Mouse (Mus musculus) forebrain, postnatal 0 days (tissue): ENCODE data around the gene Slc2a4. TPM values are rescaled to one million over a fixed set of nuclear protein-coding genes. Genes with fewer than 3 reads are reported as not detected.

Experiments
- ATAC-seq: fragments of 200-750 bp; cut with Nextera tagmentation; 2 replicates; pipeline ENCODE4 v1.8.0; 2017; ENCODE audit warnings: mild to moderate bottlenecking, moderate library complexity
- DNase-seq: peaks from one replicate; pipeline ENCODE4 v3.0.0-alpha.2; 2015
- H3K27ac ChIP-seq: fragments of 300-500 bp; sonication (generic); 2 replicates; pipeline ENCODE4 v1.5.1; 2014; ENCODE audit warnings: low read depth, mild to moderate bottlenecking, antibody characterized with exemption, low read length, moderate library complexity, mixed read lengths
- H3K27me3 ChIP-seq: fragments of 300-500 bp; sonication (generic); 2 replicates; pipeline ENCODE4 v1.6.1; 2014; ENCODE audit warnings: mild to moderate bottlenecking, low read length, mixed read lengths; ENCODE audit not compliant: insufficient read depth
- H3K36me3 ChIP-seq: fragments of 300-500 bp; sonication (generic); 2 replicates; pipeline ENCODE4 v1.6.1; 2014; ENCODE audit warnings: mild to moderate bottlenecking, moderate library complexity; ENCODE audit not compliant: insufficient read depth
- H3K4me1 ChIP-seq: fragments of 300-500 bp; sonication (generic); 2 replicates; pipeline ENCODE4 v1.6.1; 2014; ENCODE audit warnings: antibody characterized with exemption; ENCODE audit not compliant: insufficient read depth
- H3K4me2 ChIP-seq: fragments of 300-500 bp; sonication (generic); 2 replicates; pipeline ENCODE4 v1.6.1; 2014; ENCODE audit warnings: low read depth, mild to moderate bottlenecking, moderate library complexity
- H3K4me3 ChIP-seq: fragments of 300-500 bp; sonication (generic); 2 replicates; pipeline ENCODE4 v1.5.1; 2014; ENCODE audit warnings: low read depth, low read length, mixed read lengths
- H3K9ac ChIP-seq: fragments of 300-500 bp; sonication (generic); 2 replicates; pipeline ENCODE4 v1.6.1; 2014; ENCODE audit warnings: mild to moderate bottlenecking
- H3K9me3 ChIP-seq: fragments of 300-500 bp; sonication (generic); 2 replicates; pipeline ENCODE4 v1.6.1; 2016; ENCODE audit warnings: low read length
- CTCF ChIP-seq: sonication (generic); IDR thresholded peaks from 2 replicates; pipeline ENCODE4 v1.5.1; 2016; ENCODE audit warnings: antibody characterized with exemption, control low read depth, low read depth
- WGBS: fragments of 180-500 bp; shearing (Covaris S2); extraction: QIAGEN DNeasy Blood & Tissue Kit; methylation state at CpG from one replicate; pipeline ENCODE4 v1.1.7; 2014; 5-methylcytosine and 5-hydroxymethylcytosine counted together
- polyA plus RNA-seq: library from polyadenylated mRNA; unstranded; fragments of >200 nt; fragmentation: Nextera tagmentation; extraction: Ambion mirVana; gene quantifications from 2 replicates; pipeline ENCODE4 v1.2.1, GENCODE M21; 2015
- total RNA-seq: library from RNA; depleted of rRNA; stranded (reverse); fragments of >200 nt; gene quantifications from 2 replicates; pipeline ENCODE4 v1.2.3, GENCODE M21; 2014

Gene Slc2a4
- total and polyA plus RNA-seq, 2 experiments from 2014 or later: 3.5 to 7.8 TPM

DNA sequence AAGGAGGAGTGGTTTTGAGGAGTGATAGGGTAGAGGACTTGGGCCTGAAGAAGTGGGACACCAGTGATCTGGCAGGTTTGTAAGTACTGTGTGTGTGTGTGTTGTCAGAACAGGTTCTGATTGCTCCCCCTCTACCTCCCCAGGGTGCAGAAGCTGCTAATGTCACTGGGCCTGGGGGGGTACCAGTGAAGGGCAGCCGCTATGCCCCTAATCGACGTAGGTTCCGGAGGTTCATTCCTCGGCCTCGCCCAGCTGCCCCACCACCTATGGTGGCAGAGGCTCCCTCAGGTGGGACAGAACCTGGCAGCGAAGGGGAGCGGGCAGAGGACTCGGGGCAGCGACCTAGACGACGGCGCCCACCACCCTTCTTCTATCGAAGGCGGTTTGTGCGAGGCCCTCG is 8.3 kb downstream of the Slc2a4 start:
- Histone ChIP-seq H3K9me3 (no peaks in the 10 kb centered on the region), H3K36me3 (no peaks in the 10 kb centered on the region), H3K27ac (no peak overlapping the region), H3K27me3 (no peaks in the 10 kb centered on the region; the same call in 1 of the 2 replicates), H3K4me3 (no peak overlapping the region), H3K4me2 (no peak overlapping the region), H3K9ac (no peak overlapping the region), H3K4me1 (peaks cover 8% of the 10 kb centered on the region)
- WGBS: 91% methylated on average over 17 of the region's 17 CpGs
- TF ChIP-seq CTCF: no peak
- ATAC-seq: no peak
- DNase-seq: no peak

DNA sequence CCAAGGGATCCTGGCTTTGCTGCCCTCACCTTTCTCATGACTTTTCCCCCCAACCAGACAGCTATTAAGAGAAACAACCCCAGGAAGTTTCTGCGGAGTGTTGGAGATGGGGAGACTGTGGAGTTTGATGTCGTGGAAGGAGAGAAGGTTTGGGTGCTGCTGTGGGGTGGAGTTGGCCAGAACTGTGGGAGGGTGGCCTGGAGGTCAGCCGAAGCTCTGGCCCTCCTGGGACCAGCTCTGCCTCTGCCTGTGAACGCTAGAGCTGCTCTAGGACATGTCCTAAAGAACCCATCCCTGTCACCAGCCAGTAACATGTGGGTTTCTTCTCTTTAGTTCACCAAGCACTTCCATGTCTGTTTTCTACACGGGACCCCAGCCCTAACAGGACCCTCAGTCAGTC is 8.8 kb downstream of the Slc2a4 start:
- Histone ChIP-seq H3K27me3 (no peaks in the 10 kb centered on the region), H3K9ac (no peak overlapping the region), H3K4me1 (peaks cover 8% of the 10 kb centered on the region), H3K9me3 (no peaks in the 10 kb centered on the region), H3K4me3 (no peak overlapping the region), H3K27ac (no peak overlapping the region), H3K36me3 (no peaks in the 10 kb centered on the region), H3K4me2 (no peak overlapping the region)
- ATAC-seq: no peak
- no peak for TF ChIP-seq CTCF
- DNase-seq: no peak
- WGBS: 75% methylated on average over 5 of the region's 5 CpGs

DNA sequence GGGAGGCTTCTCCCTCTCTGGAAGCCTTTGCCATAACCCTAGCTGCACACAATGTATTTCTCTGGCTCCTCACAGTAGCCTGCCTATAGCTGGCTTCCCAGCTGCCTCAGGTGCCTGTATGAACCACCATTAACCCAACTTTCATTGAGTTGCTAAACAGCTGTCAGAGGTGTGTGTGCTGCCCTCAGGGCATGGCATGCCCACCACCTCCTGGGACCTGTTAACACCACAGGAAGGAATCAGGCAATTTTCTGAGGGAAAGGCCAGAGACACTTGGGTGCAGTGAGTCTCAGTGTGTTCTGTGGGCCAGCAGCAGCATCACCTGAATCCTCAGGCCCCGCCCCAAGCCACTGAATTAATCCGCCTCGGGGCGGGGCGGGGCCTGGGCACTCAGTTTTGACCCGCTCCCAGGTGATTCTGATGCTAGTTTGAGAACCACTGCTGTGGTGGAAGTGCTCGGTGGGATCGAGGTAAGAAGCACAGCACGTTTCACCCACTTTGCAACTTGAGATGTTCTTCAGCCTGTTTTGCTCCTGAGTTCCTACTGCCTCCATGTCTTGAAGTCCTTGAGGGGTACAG is 9.5 kb downstream of the Slc2a4 start:
- Histone ChIP-seq H3K9me3 (no peaks in the 10 kb centered on the region), H3K36me3 (no peaks in the 10 kb centered on the region), H3K4me1 (peaks cover 8% of the 10 kb centered on the region), H3K4me3 (no peak overlapping the region), H3K9ac (no peak overlapping the region), H3K27me3 (no peaks in the 10 kb centered on the region), H3K27ac (no peak overlapping the region), H3K4me2 (no peak overlapping the region)
- WGBS: 28% methylated on average over 9 of the region's 9 CpGs
- no peak for TF ChIP-seq CTCF
- ATAC-seq (no peak), DNase-seq (no peak)

DNA sequence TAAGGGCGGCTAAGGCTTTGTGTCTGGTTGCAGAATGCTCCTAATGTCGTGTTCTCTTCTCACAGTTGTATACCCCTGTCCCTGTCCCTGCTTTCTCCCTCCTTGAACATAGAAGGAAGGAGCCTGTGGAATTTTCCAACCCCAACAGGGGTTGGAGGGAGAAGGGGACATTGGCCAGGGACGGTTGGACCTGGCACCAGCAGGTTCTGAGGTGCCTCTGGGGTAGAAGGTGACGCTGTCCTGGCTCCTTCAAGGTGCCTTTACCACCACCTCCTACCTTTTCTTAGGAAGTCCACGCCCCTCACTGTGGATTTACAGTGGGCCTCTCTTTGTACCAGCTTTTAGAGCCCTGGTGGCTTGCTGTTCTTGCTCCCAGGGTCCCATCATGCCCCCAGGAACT is 10.2 kb downstream of the Slc2a4 start:
- H3K27ac ChIP-seq: no peak overlapping the region
- ATAC-seq (no peak), DNase-seq (no peak)
- no peaks in the 10 kb centered on the region for H3K9me3 ChIP-seq
- no peaks in the 10 kb centered on the region for H3K27me3 ChIP-seq
- peaks cover 8% of the 10 kb centered on the region for H3K4me1 ChIP-seq
- no peak overlapping the region for H3K4me2 ChIP-seq
- no peak overlapping the region for H3K9ac ChIP-seq
- H3K4me3 ChIP-seq: no peak overlapping the region
- H3K36me3 ChIP-seq: no peaks in the 10 kb centered on the region
- 82% methylated on average over 5 of the region's 5 CpGs for WGBS
- TF ChIP-seq CTCF: no peak

DNA sequence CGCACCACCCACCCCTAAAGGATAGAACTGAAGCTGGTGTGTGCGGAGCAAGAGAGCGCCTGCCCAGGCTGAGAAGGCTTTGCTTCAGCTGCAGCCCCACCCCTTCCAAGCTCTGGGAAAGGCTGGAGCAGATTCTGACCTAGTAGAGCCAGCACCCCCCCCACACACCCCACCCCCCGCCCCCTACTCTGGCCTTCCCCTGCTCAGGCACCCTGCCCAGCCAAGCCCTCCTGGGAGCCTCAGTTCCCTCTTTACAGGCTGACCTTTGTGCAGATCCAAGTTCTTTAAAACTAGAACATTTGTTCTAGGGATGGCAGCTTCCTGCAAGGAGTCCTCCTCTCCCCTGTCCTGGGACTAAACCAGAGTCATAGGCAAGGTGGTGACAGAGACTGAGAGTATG is 10.6 kb downstream of the Slc2a4 start:
- WGBS: 40% methylated on average over 4 of the region's 4 CpGs
- DNase-seq (no peak), ATAC-seq (no peak)
- Histone ChIP-seq H3K4me3 (no peak overlapping the region), H3K27me3 (no peaks in the 10 kb centered on the region), H3K9ac (no peak overlapping the region), H3K4me1 (peaks cover 8% of the 10 kb centered on the region), H3K4me2 (no peak overlapping the region), H3K36me3 (no peaks in the 10 kb centered on the region), H3K9me3 (no peaks in the 10 kb centered on the region), H3K27ac (no peak overlapping the region)
- TF ChIP-seq CTCF: no peak

DNA sequence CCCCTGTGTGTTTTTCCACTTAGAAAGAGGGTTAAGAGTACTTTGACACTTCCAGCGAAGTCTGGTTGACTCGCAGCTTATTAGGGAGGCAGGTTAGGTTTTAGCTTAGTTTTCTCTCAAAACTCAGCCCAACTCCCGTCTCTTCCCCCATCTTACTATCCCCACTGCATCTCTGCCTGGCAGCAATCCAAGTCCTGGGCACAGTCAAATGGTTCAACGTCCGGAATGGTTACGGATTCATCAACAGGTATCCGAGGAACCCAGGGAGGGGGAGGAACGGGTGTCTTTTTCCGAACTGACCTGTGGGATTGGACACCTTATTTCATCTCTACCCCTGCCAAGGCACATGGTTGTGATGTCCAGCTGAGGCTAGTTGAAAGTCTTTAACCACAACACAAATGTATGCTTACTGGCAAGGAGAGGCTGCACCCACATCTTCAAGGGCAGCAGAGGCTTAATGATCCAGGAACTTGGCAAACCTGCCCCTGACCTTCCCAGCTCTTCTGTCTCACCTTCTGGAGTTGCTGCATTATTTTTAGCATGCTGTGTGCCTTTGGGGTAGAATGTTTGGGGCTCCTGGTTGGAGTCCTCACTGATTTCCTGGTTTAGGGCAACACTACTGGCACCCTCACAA is 11.2 kb downstream of the Slc2a4 start:
- no peak for TF ChIP-seq CTCF
- no peaks in the 10 kb centered on the region for H3K27me3 ChIP-seq
- H3K4me3 ChIP-seq: peak overlapping the region; percentile 55
- peak overlapping the region; percentile 98 for H3K4me2 ChIP-seq
- H3K9me3 ChIP-seq: no peaks in the 10 kb centered on the region
- 36% methylated on average over 9 of the region's 9 CpGs for WGBS
- ATAC-seq: no peak
- no peak overlapping the region for H3K27ac ChIP-seq
- H3K9ac ChIP-seq: no peak overlapping the region
- peaks cover 8% of the 10 kb centered on the region for H3K4me1 ChIP-seq
- no peak for DNase-seq
- no peaks in the 10 kb centered on the region for H3K36me3 ChIP-seq

DNA sequence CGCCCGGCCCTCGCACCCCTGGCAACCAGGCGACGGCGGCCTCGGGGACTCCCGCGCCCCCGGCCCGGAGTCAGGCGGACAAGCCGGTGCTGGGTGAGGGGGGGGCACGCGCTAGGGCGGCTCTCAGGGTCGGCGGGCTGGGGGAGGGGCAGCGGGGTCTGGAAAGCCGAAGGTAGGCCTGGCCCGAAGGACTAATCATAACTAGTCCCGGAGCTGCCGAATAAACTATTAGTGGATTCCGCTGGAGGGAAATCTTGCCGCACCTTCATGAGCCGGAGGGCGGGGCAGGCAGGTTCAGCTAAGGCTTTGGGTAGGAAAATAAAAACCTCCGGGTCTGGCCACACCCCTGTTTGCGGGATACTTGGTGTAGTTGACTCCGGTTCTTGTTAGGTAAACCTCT is 11.8 kb downstream of the Slc2a4 start:
- ATAC-seq (no peak), DNase-seq (no peak)
- Histone ChIP-seq H3K4me3 (peak overlapping the region; percentile 55), H3K4me2 (peak overlapping the region; percentile 98), H3K36me3 (no peaks in the 10 kb centered on the region), H3K4me1 (peaks cover 8% of the 10 kb centered on the region), H3K27ac (no peak overlapping the region), H3K9ac (peak overlapping the region; percentile 55), H3K27me3 (no peaks in the 10 kb centered on the region), H3K9me3 (no peaks in the 10 kb centered on the region)
- TF ChIP-seq CTCF: no peak
- 2% methylated on average over 30 of the region's 30 CpGs for WGBS
